Mouse (Mus musculus): ENCODE data around the gene Pex5l. TPM values are rescaled to one million over a fixed set of nuclear protein-coding genes. Genes with fewer than 3 reads are reported as not detected.
A peak's percentile ranks its signal among the peaks of the same experiment; 100 is the strongest.

Pex5l gene
- polyA plus RNA-seq, 1 experiment from 2014 or later = 2.2 TPM

DNA sequence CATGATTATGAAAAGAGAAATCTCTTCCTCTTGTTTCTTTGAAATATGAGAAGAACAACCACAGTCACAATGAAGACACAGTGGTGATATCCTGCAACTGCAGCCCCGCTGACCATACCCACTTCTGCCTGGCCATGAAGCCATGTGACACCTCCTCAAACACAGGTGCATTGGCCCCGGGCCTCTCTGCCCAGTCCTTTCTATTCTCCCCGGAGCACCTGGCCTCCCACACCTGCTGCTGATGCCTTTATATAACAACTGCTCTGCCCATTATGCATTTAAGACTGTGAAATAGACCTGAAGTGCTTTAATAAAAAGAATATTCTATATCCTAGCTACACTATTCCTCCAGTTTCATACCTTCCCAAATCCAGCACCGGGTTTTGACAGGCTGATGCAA lies 54.8 kb downstream of the Pex5l start:
- DNase-seq (ENCODE audit: low spot score) = no peak
- no peaks in the 10 kb centered on the region for H3K9me3 ChIP-seq
- no peak overlapping the region for H3K27ac ChIP-seq
- H3K36me3 ChIP-seq = no peaks in the 10 kb centered on the region
- 76% methylated on average over 4 of the region's 4 CpGs for WGBS
- H3K4me3 ChIP-seq = no peak overlapping the region
- peaks cover 16% of the 10 kb centered on the region for H3K4me1 ChIP-seq (replicated peaks)
- no peaks in the 10 kb centered on the region for H3K27me3 ChIP-seq (ENCODE audit: insufficient read depth, poor library complexity, severe bottlenecking)

DNA sequence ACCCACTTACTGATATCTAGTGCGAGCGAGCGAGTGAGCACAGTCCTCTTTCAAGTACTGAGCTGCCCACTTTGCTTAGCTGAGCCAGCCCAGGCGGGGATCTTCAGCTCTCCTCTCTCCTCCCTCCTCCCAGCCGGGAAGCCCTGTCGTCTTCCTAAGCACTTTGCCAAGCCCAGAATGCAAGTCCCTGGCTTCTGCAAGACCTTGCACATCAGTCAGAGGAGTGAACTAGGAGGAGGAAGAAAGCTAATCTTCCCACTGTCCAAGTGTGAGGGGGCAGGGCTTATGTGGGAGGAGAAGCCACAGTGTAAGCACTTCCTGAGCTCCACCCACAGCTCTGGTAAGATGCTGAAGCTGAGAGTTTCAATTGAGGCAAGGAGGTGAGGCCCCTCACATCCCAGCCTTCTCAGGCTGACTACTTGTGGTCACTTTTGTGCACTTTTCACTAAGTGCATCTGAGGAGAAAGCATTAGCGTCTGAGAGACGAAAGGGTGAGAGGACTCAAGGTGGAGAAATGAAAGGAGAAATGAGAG lies 60.2 kb downstream of the Pex5l start:
- Histone ChIP-seq H3K4me1 (replicated peaks) (peaks cover 8% of the 10 kb centered on the region), H3K27me3 (ENCODE audit: insufficient read depth, poor library complexity, severe bottlenecking) (no peaks in the 10 kb centered on the region), H3K27ac (peak overlapping the region; percentile 46), H3K4me3 (peak overlapping the region; percentile 16; the same call in 1 of the 2 replicates), H3K36me3 (no peaks in the 10 kb centered on the region), H3K9me3 (no peaks in the 10 kb centered on the region)
- DNase-seq (ENCODE audit: low spot score) = no peak
- 37% methylated on average over 8 of the region's 8 CpGs for WGBS

DNA sequence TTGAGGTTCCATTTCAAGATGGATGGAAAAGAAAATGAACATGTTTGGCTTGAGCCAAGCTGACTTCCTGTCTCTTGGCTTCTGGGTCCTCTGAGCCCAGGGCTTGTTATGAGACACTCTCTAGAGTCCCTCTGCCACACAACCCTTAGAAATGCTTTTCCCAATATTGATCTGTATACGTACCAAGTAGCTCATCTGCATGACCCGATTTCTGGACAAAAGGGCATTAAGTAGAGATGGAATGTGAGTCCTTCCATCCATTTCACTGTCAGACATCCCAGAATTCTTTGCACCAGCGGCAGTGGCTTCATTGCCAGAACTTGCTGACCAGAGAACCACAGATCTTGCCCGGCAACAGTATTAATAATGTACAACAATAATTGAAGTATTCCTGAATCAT lies 61.3 kb downstream of the Pex5l start:
- no peak overlapping the region for H3K4me3 ChIP-seq
- DNase-seq (ENCODE audit: low spot score) = no peak
- H3K27ac ChIP-seq = no peak overlapping the region
- no peaks in the 10 kb centered on the region for H3K27me3 ChIP-seq (ENCODE audit: insufficient read depth, poor library complexity, severe bottlenecking)
- H3K36me3 ChIP-seq = no peaks in the 10 kb centered on the region
- peaks cover 8% of the 10 kb centered on the region for H3K4me1 ChIP-seq (replicated peaks)
- 89% methylated on average over 4 of the region's 4 CpGs for WGBS
- H3K9me3 ChIP-seq = no peaks in the 10 kb centered on the region

DNA sequence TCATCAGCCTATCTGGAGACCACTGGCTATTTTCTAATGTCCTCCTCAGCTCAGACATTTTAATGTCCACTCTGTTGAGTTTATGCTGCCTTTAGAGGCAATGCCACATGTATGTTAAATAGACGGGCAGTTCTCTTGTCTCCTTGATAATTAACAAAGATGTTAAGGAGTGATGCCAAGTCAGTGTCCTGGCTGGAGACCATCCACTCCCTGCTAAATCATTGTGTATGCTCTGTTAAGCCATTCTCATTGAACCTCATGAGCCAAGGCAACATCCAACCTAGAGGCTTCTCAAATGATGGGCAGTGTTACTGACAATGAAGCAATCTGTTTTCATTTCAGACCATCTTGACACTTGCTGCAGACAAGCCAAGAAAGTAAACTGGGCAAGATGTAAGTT lies 63.4 kb downstream of the Pex5l start:
- Histone ChIP-seq H3K4me3 (no peak overlapping the region), H3K27me3 (ENCODE audit: insufficient read depth, poor library complexity, severe bottlenecking) (no peaks in the 10 kb centered on the region), H3K9me3 (no peaks in the 10 kb centered on the region), H3K4me1 (replicated peaks) (peaks cover 12% of the 10 kb centered on the region), H3K27ac (no peak overlapping the region), H3K36me3 (no peaks in the 10 kb centered on the region)
- no peak for DNase-seq (ENCODE audit: low spot score)
- 93% methylated on average over 1 of the region's 1 CpGs for WGBS

DNA sequence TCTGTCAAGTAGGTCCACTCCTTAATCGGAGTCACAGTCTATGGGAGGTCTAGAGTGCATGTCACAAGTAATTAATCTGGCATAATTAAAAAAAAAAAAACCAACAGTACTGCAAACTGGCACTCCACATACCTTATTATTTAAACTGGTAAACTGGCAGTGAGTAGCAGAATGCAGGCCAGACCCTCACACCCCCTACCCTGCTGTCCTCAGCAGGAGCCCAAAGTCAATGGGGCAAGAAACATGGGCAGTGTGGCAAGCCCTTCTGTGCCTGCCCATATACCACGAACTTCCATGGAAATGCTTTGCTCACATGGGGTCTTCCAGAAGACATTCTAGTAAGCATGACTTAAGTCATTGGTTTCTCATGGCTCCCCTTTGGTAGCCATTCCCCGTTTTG lies 63.9 kb downstream of the Pex5l start:
- Histone ChIP-seq H3K27ac (no peak overlapping the region), H3K4me1 (replicated peaks) (peaks cover 12% of the 10 kb centered on the region), H3K27me3 (ENCODE audit: insufficient read depth, poor library complexity, severe bottlenecking) (no peaks in the 10 kb centered on the region), H3K9me3 (no peaks in the 10 kb centered on the region), H3K36me3 (no peaks in the 10 kb centered on the region), H3K4me3 (no peak overlapping the region)
- DNase-seq (ENCODE audit: low spot score) = no peak
- WGBS = 90% methylated on average over 3 of the region's 3 CpGs

DNA sequence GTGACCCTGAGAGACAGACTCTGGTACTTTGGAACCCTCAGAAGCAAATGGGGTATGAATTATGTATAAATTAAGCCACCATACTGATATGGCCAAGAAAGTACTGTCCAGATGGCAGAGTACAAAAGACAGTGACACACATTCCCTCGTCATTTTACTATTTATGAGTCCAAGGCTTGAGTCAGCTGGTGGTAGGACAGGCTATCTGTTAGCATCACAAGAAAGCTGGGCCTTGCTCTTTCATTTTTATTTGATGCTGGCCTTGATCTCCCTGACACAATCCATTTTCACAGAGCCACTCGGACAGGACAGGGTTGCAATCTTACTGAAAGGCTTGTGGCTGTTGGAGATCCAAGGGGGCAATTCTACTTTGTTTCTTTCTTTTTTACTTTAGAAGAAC lies 67.4 kb downstream of the Pex5l start:
- no peak overlapping the region for H3K27ac ChIP-seq
- DNase-seq (ENCODE audit: low spot score) = no peak
- H3K36me3 ChIP-seq = no peaks in the 10 kb centered on the region
- H3K4me1 ChIP-seq (replicated peaks) = 0 out of 2 replicates have a peak, but pooled peaks cover 8% of the 10 kb centered on the region
- H3K9me3 ChIP-seq = no peaks in the 10 kb centered on the region
- WGBS = 78% methylated on average over 2 of the region's 2 CpGs
- H3K4me3 ChIP-seq = no peak overlapping the region
- H3K27me3 ChIP-seq (ENCODE audit: insufficient read depth, poor library complexity, severe bottlenecking) = no peaks in the 10 kb centered on the region

DNA sequence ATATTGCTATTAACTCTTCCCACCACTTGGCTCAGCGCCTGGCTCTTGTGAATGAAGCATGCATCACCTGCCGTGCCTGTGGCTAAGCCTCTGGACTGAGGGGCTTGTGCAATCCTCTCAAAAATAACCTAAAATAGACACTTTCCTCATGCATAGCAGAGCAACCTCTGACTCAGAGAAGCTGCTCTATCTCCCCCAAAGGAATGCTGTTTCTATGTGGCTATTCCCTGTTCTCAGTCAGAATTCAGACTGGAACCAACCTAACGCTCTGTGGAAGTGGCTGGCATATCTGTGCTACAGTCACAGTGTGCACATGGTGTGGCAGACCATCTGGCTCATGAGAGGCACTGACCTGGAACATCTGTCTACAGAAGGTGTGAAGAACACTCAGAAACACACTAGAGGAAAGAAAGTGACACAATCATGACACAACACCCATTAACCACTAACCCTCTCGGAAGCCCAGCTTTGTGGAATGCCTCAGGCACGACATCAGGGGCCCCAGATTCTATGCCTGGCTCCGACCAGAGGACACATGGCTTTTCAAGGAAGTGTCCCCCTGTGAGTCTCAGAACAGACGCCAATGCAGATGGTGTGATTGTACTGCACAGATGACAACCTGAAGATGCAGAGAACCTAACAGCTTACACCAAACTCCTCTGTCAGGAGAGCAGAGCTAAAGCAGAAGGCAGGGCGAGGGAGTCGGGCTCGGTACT lies 68.6 kb downstream of the Pex5l start:
- no peaks in the 10 kb centered on the region for H3K36me3 ChIP-seq
- no peaks in the 10 kb centered on the region for H3K9me3 ChIP-seq
- WGBS = 78% methylated on average over 10 of the region's 10 CpGs
- no peaks in the 10 kb centered on the region for H3K27me3 ChIP-seq (ENCODE audit: insufficient read depth, poor library complexity, severe bottlenecking)
- DNase-seq (ENCODE audit: low spot score) = no peak
- H3K4me1 ChIP-seq (replicated peaks) = 0 out of 2 replicates have a peak, but pooled peaks cover 8% of the 10 kb centered on the region
- H3K27ac ChIP-seq = peak overlapping the region; percentile 23; the same call in 1 of the 2 replicates
- no peak overlapping the region for H3K4me3 ChIP-seq

DNA sequence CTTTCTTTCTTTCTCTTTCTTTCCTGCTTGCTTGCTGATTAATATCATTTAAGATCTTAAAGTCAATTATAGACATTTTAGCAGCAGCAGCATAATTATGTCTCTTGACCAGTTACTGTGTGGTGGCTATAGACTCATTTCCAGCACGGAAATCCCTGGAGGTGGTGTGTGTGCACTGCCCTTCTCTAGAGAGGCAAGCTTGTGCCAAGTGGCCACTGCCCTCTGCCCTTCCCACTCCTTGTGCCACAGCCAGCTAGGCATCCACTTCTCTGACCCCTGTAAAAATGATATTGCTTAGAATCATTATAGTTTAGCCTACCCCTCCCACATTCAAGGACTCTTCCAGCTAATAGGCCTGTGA lies 69.2 kb downstream of the Pex5l start:
- Histone ChIP-seq H3K27me3 (ENCODE audit: insufficient read depth, poor library complexity, severe bottlenecking) (no peaks in the 10 kb centered on the region), H3K4me1 (replicated peaks) (0 out of 2 replicates have a peak, but pooled peaks cover 8% of the 10 kb centered on the region), H3K27ac (peak overlapping the region; percentile 23; the same call in 1 of the 2 replicates), H3K4me3 (no peak overlapping the region), H3K9me3 (no peaks in the 10 kb centered on the region), H3K36me3 (no peaks in the 10 kb centered on the region)
- DNase-seq (ENCODE audit: low spot score) = no peak
- 80% methylated on average over 1 of the region's 1 CpGs for WGBS

DNA sequence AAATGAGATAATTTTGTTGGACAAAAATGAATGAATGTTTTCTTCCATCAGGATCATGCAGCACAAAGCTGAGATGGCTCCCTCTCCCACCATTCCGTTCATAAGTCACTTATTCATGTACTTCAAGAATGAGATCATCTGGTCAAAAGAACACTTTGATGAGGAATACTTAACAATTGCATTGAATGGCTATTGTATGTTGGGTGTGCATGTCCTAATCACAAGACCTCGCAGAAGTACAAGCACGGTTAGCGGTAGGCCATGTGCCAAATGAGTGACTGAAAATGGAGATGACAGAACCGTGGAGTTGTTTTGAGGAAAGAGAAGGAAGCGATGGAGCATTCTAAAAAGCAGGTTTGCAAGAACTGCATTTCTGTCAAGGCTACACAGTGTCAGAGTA lies 72.3 kb downstream of the Pex5l start:
- Histone ChIP-seq H3K36me3 (no peaks in the 10 kb centered on the region), H3K27ac (no peak overlapping the region), H3K4me3 (no peak overlapping the region), H3K9me3 (no peaks in the 10 kb centered on the region), H3K27me3 (ENCODE audit: insufficient read depth, poor library complexity, severe bottlenecking) (no peaks in the 10 kb centered on the region), H3K4me1 (replicated peaks) (peaks cover 16% of the 10 kb centered on the region)
- 92% methylated on average over 6 of the region's 6 CpGs for WGBS
- no peak for DNase-seq (ENCODE audit: low spot score)

DNA sequence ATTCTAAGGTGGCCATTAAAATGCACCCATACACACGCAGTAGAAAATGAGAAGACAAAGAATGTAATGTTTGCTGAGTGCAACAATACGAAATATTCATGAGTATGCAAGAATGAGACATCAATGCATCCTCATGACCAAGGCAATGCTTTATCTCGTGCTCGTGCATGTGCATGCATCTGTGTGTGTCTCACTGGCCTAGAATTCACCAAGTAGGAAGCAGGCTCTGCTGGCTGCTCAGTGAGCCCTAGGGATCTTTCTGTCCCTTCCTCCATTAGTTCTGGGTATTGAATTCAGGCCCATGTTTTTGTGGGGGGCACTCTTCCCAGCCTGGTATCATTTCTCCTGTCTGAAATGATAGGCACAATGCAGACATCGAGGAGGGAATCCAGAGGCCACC lies 74.9 kb downstream of the Pex5l start:
- peaks cover 20% of the 10 kb centered on the region for H3K4me1 ChIP-seq (replicated peaks)
- H3K27me3 ChIP-seq (ENCODE audit: insufficient read depth, poor library complexity, severe bottlenecking) = no peaks in the 10 kb centered on the region
- no peaks in the 10 kb centered on the region for H3K9me3 ChIP-seq
- no peaks in the 10 kb centered on the region for H3K36me3 ChIP-seq
- DNase-seq (ENCODE audit: low spot score) = no peak
- no peak overlapping the region for H3K27ac ChIP-seq
- no peak overlapping the region for H3K4me3 ChIP-seq
- 80% methylated on average over 5 of the region's 5 CpGs for WGBS

DNA sequence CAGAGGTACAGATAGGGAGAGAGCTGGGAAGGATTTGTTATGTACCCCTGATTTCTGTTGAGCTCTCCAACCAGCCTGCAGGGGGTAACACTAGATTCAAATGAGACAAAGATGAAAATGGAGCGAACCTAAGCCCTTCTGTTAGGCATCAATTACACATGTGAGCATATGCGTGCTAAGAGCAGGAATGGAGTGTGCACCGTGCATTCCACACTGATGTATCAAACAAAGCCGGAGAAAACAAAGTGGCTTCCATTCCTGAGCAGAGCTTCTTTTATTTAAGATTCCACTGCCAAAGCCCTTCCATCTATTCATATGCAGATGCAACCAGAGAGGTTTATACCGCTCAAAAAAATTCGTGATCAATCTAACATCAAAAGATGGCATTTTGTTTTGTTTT lies 79.5 kb downstream of the Pex5l start:
- WGBS = 34% methylated on average over 6 of the region's 6 CpGs
- Histone ChIP-seq H3K27me3 (ENCODE audit: insufficient read depth, poor library complexity, severe bottlenecking) (no peaks in the 10 kb centered on the region), H3K27ac (peak overlapping the region; percentile 72)

DNA sequence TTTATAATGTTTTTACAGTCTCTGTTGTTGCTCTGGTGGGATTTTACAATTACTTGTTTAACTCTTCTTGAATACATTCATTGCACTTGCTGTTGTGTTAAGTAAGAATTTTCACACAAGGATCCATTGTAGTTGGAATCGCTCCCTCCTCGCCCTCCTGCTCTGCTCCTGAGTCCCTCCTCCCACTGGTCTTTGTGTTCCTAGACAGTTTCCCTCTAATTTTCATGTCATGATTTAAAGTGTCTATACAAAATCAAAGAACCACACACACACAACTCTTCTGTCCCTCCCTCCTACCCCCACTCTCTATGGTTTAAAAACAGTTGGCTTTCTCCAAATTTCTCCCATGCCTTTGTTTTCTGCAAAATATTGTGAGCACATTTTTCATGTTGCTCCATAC lies 81.6 kb downstream of the Pex5l start:
- H3K4me1 ChIP-seq (replicated peaks) = peaks cover 33% of the 10 kb centered on the region
- H3K27ac ChIP-seq = no peak overlapping the region
- H3K9me3 ChIP-seq = no peaks in the 10 kb centered on the region
- WGBS = 51% methylated on average over 2 of the region's 2 CpGs
- no peaks in the 10 kb centered on the region for H3K36me3 ChIP-seq
- H3K4me3 ChIP-seq = no peak overlapping the region
- H3K27me3 ChIP-seq (ENCODE audit: insufficient read depth, poor library complexity, severe bottlenecking) = no peaks in the 10 kb centered on the region
- no peak for DNase-seq (ENCODE audit: low spot score)

More for the DNA sequence above, 79.5 kb downstream of the Pex5l start:
- H3K4me3 ChIP-seq = no peak overlapping the region
- peaks cover 39% of the 10 kb centered on the region for H3K4me1 ChIP-seq (replicated peaks)
- no peak for DNase-seq (ENCODE audit: low spot score)
- no peaks in the 10 kb centered on the region for H3K36me3 ChIP-seq
- H3K9me3 ChIP-seq = no peaks in the 10 kb centered on the region

DNA sequence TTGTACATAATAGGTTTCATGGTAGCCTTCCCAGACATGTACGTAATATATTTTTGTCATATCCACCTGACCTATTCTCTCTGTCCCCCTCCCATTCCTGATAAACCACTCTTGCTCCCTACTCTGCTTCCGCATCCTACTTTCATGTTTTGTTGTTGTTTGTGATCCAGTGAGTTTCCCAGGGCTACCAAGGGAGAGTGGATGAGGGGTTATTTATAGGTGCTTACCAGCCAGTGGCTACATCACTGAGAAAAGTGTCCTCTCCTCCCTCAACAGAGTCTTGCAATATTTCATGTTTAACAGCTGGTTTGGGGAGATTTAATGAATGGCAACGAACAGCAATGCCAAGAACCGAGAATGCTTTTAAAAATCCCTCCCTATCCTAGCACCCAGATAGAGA lies 82.0 kb downstream of the Pex5l start:
- WGBS = 84% methylated on average over 4 of the region's 4 CpGs
- DNase-seq (ENCODE audit: low spot score) = no peak
- no peaks in the 10 kb centered on the region for H3K9me3 ChIP-seq
- no peaks in the 10 kb centered on the region for H3K36me3 ChIP-seq
- no peaks in the 10 kb centered on the region for H3K27me3 ChIP-seq (ENCODE audit: insufficient read depth, poor library complexity, severe bottlenecking)
- no peak overlapping the region for H3K4me3 ChIP-seq
- H3K27ac ChIP-seq = peak overlapping the region; percentile 40; the same call in 1 of the 2 replicates
- peaks cover 33% of the 10 kb centered on the region for H3K4me1 ChIP-seq (replicated peaks)

All from hindbrain, embryonic 10.5 days (tissue).